In genomic region chr6:85329666-85330185, GRCm38 (mm10) we compare ENCODE assay signal across 24 mouse cellular contexts. TPM values are rescaled to one million over a fixed set of nuclear protein-coding genes. Genes with fewer than 3 reads are reported as not detected.
DNase-seq lines count a peak whose midpoint lies in the region; ATAC-seq and TF ChIP-seq lines count a peak whose summit lies in the region.
"Had no signal": no experiment of that assay in that cellular context is flagged by ENCODE, and none has a peak within 500 bp of the region (broad histone marks: within the 10 kb centered on the region; RNA-seq: fewer than 3 reads in every experiment).

No protein-coding gene starts in this region.

- H3K27me3 ChIP-seq in kidney, embryonic 15.5 days, result peaks cover 13% of the 10 kb centered on the region; the same call in 1 of the 2 replicates
- H3K27me3 ChIP-seq: embryonic facial prominence, embryonic 15.5 days had no signal

- 89% methylated on average over 4 of the region's 4 CpGs for WGBS in kidney, embryonic 15.5 days

- no peak overlapping the region for H3K4me2 ChIP-seq in kidney, embryonic 15.5 days
- H3K4me2 ChIP-seq: embryonic facial prominence, embryonic 13.5 days; embryonic facial prominence, embryonic 15.5 days; forebrain, embryonic 12.5 days had no signal

- no peak for ATAC-seq in kidney, embryonic 15.5 days (replicated peaks; ENCODE audit: low FRiP score)
- ATAC-seq: forebrain, embryonic 14.5 days had no signal

- H3K36me3 ChIP-seq in kidney, embryonic 15.5 days, result no peaks in the 10 kb centered on the region
- H3K36me3 ChIP-seq: embryonic facial prominence, embryonic 13.5 days; embryonic facial prominence, embryonic 15.5 days; forebrain, embryonic 10.5 days; forebrain, embryonic 12.5 days had no signal

- H3K9me3 ChIP-seq in kidney, embryonic 15.5 days (replicated peaks), result no peaks in the 10 kb centered on the region
- H3K9me3 ChIP-seq: embryonic facial prominence, embryonic 13.5 days; embryonic facial prominence, embryonic 15.5 days; forebrain, embryonic 10.5 days; forebrain, embryonic 12.5 days had no signal

- no peak overlapping the region for H3K4me3 ChIP-seq in kidney, embryonic 15.5 days (replicated peaks)
- no peak overlapping the region for H3K4me3 ChIP-seq in layer of hippocampus, adult 2 months
- H3K4me3 ChIP-seq: embryonic facial prominence, embryonic 13.5 days; embryonic facial prominence, embryonic 15.5 days; erythroblast, embryonic 14.5 days; forebrain, embryonic 10.5 days; forebrain, embryonic 12.5 days had no signal

- H3K27ac ChIP-seq in kidney, embryonic 15.5 days, result no peak overlapping the region
- H3K27ac ChIP-seq in layer of hippocampus, adult 2 months, result peak overlapping the region; percentile 100
- H3K27ac ChIP-seq: embryonic facial prominence, embryonic 13.5 days; embryonic facial prominence, embryonic 15.5 days; forebrain, embryonic 10.5 days; forebrain, embryonic 12.5 days had no signal

- no peak overlapping the region for H3K9ac ChIP-seq in kidney, embryonic 15.5 days
- H3K9ac ChIP-seq: embryonic facial prominence, embryonic 13.5 days; embryonic facial prominence, embryonic 15.5 days; forebrain, embryonic 12.5 days had no signal

- DNase-seq in kidney, adult 8-10 months, result peak; percentile 40 to 48
- DNase-seq in kidney, postnatal 25 days, result peak; percentile 26 to 45
- no peak for DNase-seq in kidney, postnatal 10 days
- DNase-seq in layer of hippocampus, adult 2 months (ENCODE audit: low spot score in 2 of 2), result no peak
- no peak for DNase-seq in layer of hippocampus, adult 9-11 months
- peak; percentile 40 for DNase-seq in yolk sac, embryonic 10.5 days (ENCODE audit: low spot score)
- DNase-seq in thymus, postnatal 4 days, result no peak
- DNase-seq: adrenal gland, adult 2 months; adrenal gland, postnatal 10 days; adrenal gland, postnatal 25 days; cerebellum, adult 11 months; cerebellum, adult 18-20 months; cerebellum, adult 8-10 months; cerebellum, adult 9-11 months; cerebellum, postnatal 14 days; cerebellum, postnatal 36 days; embryo, embryonic 11 days had no signal

- peaks cover 31% of the 10 kb centered on the region for H3K4me1 ChIP-seq in kidney, embryonic 15.5 days

- no peak for TF ChIP-seq CTCF in layer of hippocampus, adult 2 months (conservative IDR thresholded peaks at IDR 0.05)

RNA-seq across cellular contexts. Expression of gene Sfxn5, which starts 3.5 kb away (rescaled TPM):
- 12.4 and 12.9 TPM in 2 replicates for polyA plus RNA-seq in kidney, embryonic 15.5 days (2015; fragmentation: Nextera tagmentation; extraction: Ambion mirVana)
- 100 to 1,000 TPM; 167 to 175 TPM for total RNA-seq in layer of hippocampus, adult 2 months (2021)

RNA-seq across cellular contexts. Expression of gene Rab11fip5, which starts 44.7 kb away (rescaled TPM):
- polyA plus RNA-seq in kidney, embryonic 15.5 days (2015; fragmentation: Nextera tagmentation; extraction: Ambion mirVana), result 12.1 and 13.8 TPM in 2 replicates
- total RNA-seq in layer of hippocampus, adult 2 months (2021), result 10 to 100 TPM; 55.1 to 58.2 TPM

Comparison
In these comparisons a context has a peak if more than half of its experiments do, and no peak if none do; other contexts are left out.
1. DNase-seq: peak in kidney, adult 8-10 months (2 of 2), kidney, postnatal 25 days (2 of 2) and yolk sac, embryonic 10.5 days (single experiment); none in kidney, postnatal 10 days (single experiment), layer of hippocampus, adult 2 months (0 of 2), layer of hippocampus, adult 9-11 months (single experiment) and thymus, postnatal 4 days (single experiment).